Mouse (Mus musculus): ENCODE results near the gene Klhl26. TPM values are rescaled to one million over a fixed set of nuclear protein-coding genes. Genes with fewer than 3 reads are reported as not detected.

Gene Klhl26
- polyA plus RNA-seq, 1 experiment from 2014 or later = 25.6 TPM

DNA sequence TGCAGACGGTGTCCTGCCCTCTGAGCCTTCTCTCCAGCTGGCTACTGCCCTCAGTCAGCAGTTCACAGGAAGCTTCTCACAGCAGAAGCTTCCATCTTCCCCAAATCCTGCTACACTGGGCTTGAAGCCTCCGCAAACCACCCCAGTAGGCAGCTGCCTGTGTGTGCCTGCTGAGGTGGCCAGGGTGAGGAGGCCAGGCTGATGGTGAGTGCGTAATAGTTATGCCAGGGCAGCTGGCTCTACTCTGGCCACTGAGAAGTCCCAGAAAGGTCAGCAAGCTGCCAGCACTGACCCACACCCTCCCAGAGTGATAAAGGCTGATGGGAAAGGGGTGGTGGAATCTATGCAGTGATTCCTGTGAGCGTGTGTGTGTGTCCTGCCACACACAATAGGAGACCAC is 10.5 kb downstream of the Klhl26 start:
- no peak overlapping the region for H3K9ac ChIP-seq
- peaks cover 26% of the 10 kb centered on the region for H3K4me1 ChIP-seq (replicated peaks)
- no peaks in the 10 kb centered on the region for H3K27me3 ChIP-seq
- no peak for ATAC-seq (ENCODE audit: low read depth)
- no peaks in the 10 kb centered on the region for H3K9me3 ChIP-seq
- H3K36me3 ChIP-seq = 0 out of 2 replicates have a peak, but pooled peaks cover 7% of the 10 kb centered on the region
- H3K4me2 ChIP-seq = no peak overlapping the region
- no peak overlapping the region for H3K27ac ChIP-seq (replicated peaks)
- WGBS = 86% methylated on average over 4 of the region's 4 CpGs
- H3K4me3 ChIP-seq = no peak overlapping the region

DNA sequence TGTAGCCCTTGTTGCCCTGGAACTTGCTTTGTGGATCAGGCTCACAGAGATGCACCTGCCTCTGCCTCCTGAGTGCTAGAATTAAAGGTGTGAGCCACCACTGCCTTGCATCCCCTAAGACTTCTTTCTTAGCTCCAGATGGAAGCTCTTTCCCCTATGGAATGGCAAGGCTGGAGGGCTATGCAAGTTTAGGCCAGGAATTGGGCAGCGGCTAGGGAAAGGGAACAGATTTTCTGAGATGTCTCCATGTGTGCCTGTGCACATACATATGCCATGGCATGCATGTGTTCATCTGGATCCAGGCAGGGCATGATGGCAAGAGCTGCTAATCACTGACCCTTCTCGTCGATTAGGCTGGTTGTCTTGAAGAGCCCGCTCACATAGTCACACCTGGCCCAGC is 11.1 kb downstream of the Klhl26 start:
- H3K4me1 ChIP-seq (replicated peaks) = peaks cover 26% of the 10 kb centered on the region
- no peaks in the 10 kb centered on the region for H3K27me3 ChIP-seq
- H3K9me3 ChIP-seq = no peaks in the 10 kb centered on the region
- no peak for ATAC-seq (ENCODE audit: low read depth)
- no peak overlapping the region for H3K27ac ChIP-seq (replicated peaks)
- H3K4me3 ChIP-seq = no peak overlapping the region
- no peak overlapping the region for H3K4me2 ChIP-seq
- 93% methylated on average over 4 of the region's 4 CpGs for WGBS
- 0 out of 2 replicates have a peak, but pooled peaks cover 7% of the 10 kb centered on the region for H3K36me3 ChIP-seq
- no peak overlapping the region for H3K9ac ChIP-seq

DNA sequence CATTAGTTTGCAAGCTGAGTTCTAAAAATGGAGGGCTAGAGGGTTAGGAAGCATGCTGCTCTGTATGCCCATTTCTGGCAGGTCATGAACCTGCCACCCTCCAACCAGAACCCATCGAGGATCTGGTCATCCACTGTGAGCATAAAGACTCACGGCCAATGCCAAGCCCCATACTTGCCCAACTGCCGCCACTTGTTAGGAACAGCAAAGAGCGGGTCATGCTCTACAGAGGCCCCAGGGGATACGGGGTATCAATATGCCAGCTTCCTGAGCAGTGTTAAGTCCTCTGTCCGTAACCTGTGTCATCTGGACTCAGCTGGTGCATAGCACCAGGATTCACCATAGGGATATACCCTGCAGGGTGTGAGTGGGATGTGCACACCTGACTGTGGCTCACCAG is 12.6 kb downstream of the Klhl26 start:
- Histone ChIP-seq H3K9ac (no peak overlapping the region), H3K4me3 (no peak overlapping the region), H3K36me3 (0 out of 2 replicates have a peak, but pooled peaks cover 7% of the 10 kb centered on the region), H3K4me1 (replicated peaks) (peaks cover 15% of the 10 kb centered on the region), H3K9me3 (no peaks in the 10 kb centered on the region), H3K27me3 (no peaks in the 10 kb centered on the region), H3K4me2 (no peak overlapping the region), H3K27ac (replicated peaks) (no peak overlapping the region)
- 91% methylated on average over 6 of the region's 6 CpGs for WGBS
- ATAC-seq (ENCODE audit: low read depth) = no peak

DNA sequence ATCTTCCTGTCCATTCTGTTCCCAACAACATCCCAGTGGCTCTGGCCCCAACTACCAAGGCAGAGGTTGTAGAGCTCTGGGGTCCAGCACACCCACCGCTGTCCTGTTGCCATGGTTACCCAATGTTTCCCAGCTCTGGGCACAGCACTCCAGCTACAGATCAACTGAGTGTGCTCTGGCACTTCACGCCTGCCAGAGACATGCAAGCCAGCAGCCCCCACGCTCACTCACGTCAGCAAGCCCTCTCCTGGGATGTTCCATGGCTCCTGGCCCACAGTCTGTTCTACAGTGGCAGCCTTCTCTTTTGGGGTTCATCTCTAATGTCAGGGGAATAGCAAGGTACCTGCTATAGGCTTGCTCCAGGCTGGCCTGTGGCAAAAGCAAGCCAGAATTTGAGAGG is 13.5 kb downstream of the Klhl26 start:
- peaks cover 11% of the 10 kb centered on the region for H3K4me1 ChIP-seq (replicated peaks)
- WGBS = 66% methylated on average over 4 of the region's 4 CpGs
- H3K4me2 ChIP-seq = no peak overlapping the region
- no peak overlapping the region for H3K4me3 ChIP-seq
- no peak overlapping the region for H3K27ac ChIP-seq (replicated peaks)
- 0 out of 2 replicates have a peak, but pooled peaks cover 7% of the 10 kb centered on the region for H3K36me3 ChIP-seq
- no peak overlapping the region for H3K9ac ChIP-seq
- H3K27me3 ChIP-seq = no peaks in the 10 kb centered on the region
- no peaks in the 10 kb centered on the region for H3K9me3 ChIP-seq
- no peak for ATAC-seq (ENCODE audit: low read depth)

DNA sequence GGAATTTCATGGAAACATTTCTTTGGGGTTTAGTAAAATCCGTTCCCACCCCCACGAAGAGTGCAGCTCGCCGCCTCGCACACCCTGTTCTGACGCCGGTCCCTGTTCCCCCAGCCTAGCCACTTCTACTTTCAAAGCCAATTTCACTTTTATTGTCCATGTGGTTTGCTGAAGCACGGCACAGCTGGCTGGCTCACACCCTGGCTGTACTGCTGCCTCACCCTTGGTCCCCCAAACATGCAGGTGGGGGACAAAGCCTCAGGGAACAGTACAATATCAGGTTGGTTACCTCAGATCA is 14.3 kb downstream of the Klhl26 start:
- H3K36me3 ChIP-seq = 0 out of 2 replicates have a peak, but pooled peaks cover 7% of the 10 kb centered on the region
- H3K4me2 ChIP-seq = no peak overlapping the region
- no peaks in the 10 kb centered on the region for H3K27me3 ChIP-seq
- 80% methylated on average over 8 of the region's 8 CpGs for WGBS
- H3K4me1 ChIP-seq (replicated peaks) = peaks cover 11% of the 10 kb centered on the region
- H3K9ac ChIP-seq = no peak overlapping the region
- H3K9me3 ChIP-seq = no peaks in the 10 kb centered on the region
- H3K4me3 ChIP-seq = no peak overlapping the region
- no peak for ATAC-seq (ENCODE audit: low read depth)
- no peak overlapping the region for H3K27ac ChIP-seq (replicated peaks)

DNA sequence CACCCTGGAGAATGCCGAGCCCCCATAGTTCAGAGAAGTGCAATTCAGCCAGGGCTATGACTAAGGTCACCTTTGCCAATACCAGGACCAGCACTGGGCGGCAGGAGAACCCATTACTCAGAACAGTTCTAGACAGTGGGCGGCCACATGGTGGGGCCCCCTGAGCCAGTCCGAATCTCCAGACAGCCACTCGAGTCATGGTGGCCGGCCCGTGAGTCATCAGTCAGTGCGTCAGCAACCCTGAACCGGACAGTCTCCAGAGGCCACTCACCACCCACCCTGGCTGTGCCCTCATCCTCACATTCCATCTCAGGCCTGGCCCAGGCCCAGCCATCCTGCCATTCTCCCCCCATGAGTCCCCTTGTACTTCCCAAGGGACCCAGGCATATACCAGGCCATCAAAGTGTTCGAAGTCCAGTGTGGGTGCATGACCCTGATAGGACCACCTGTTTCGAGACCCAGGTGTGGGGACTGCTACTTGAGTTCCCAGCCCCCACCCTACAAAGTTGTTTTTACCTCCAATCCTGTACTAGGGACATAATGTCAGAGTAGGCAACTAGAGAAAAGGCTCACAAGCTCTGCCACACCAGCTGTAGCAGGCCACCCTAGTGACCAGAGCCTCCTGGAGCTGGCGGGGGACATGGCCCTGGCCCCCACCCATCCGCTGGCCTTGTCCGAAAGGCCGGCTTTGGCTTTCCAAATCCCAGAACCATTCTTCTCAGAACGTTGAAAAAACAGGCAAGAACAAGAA is 14.8 kb downstream of the Klhl26 start:
- ATAC-seq (ENCODE audit: low read depth) = no peak
- Histone ChIP-seq H3K9me3 (no peaks in the 10 kb centered on the region), H3K9ac (no peak overlapping the region), H3K27ac (replicated peaks) (no peak overlapping the region), H3K36me3 (0 out of 2 replicates have a peak, but pooled peaks cover 7% of the 10 kb centered on the region), H3K4me2 (no peak overlapping the region), H3K4me3 (no peak overlapping the region), H3K27me3 (no peaks in the 10 kb centered on the region), H3K4me1 (replicated peaks) (peaks cover 6% of the 10 kb centered on the region)
- 92% methylated on average over 16 of the region's 16 CpGs for WGBS

DNA sequence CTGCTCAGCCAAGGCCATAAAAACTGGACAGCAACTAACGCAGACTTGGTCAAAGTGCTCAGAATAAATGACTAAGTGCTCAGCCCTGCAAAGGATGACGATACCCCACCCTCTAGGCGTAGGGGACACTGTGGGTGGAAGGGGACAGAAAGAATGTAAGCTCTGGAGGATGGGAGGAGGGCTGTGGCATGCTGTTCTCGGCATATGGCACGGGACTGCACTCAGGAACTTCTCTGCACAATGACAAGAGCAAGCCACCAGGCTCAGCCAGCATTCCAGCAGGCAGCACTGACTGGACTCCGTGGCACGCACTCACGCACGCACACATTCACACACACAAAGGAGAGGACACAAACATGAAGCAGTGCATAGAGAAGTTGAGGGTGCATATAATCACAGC is 16.2 kb downstream of the Klhl26 start:
- ATAC-seq (ENCODE audit: low read depth) = no peak

DNA sequence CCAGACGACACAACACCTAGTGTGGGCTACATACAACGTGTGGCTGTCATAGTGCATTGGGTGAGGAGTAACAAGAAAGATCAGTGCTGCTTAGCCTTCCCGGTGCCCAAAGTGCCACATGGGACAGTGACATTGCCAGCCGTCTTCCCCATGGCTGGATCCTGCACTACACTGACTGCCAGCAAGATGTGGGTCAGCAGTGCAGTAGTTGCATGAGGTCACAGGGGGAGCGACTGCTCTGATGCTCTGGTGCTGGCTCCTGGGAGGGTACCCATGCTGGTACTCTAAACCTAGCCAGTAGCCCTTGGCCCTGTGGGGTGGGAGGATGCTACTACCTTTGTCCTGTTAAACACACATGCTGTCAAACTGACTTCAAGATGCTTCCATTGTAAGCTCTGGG is 16.6 kb downstream of the Klhl26 start:
- H3K27ac ChIP-seq (replicated peaks) = no peak overlapping the region
- 89% methylated on average over 5 of the region's 5 CpGs for WGBS
- H3K4me1 ChIP-seq (replicated peaks) = peaks cover 6% of the 10 kb centered on the region; the same call in 1 of the 2 replicates
- H3K27me3 ChIP-seq = no peaks in the 10 kb centered on the region
- no peaks in the 10 kb centered on the region for H3K36me3 ChIP-seq
- H3K4me2 ChIP-seq = no peak overlapping the region
- H3K9me3 ChIP-seq = no peaks in the 10 kb centered on the region
- ATAC-seq (ENCODE audit: low read depth) = no peak
- H3K9ac ChIP-seq = no peak overlapping the region
- no peak overlapping the region for H3K4me3 ChIP-seq

More for the DNA sequence above, 16.2 kb downstream of the Klhl26 start:
- Histone ChIP-seq H3K27ac (replicated peaks) (no peak overlapping the region), H3K4me3 (no peak overlapping the region), H3K36me3 (0 out of 2 replicates have a peak, but pooled peaks cover 1% of the 10 kb centered on the region), H3K9me3 (no peaks in the 10 kb centered on the region), H3K4me2 (no peak overlapping the region), H3K9ac (no peak overlapping the region), H3K4me1 (replicated peaks) (peaks cover 6% of the 10 kb centered on the region; the same call in 1 of the 2 replicates), H3K27me3 (no peaks in the 10 kb centered on the region)
- WGBS = 80% methylated on average over 9 of the region's 9 CpGs

DNA sequence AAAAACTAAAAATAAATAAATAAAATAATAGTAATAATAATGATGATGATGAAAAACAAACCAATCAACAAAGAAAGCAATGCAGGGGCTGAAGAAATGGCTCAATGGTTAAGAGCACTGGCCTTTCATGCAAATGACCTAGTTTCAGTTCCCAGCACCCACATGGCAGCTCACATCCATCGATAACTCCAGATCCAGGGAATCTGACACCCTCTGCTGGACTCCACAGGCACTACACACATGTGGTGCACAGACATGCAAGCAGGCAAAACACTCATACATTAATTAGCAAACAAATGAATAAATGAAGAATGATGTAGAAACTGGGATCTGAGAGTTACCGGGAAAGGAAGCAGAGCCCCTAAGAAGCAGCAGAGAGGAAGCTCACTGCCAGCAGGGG is 17.1 kb downstream of the Klhl26 start:
- no peaks in the 10 kb centered on the region for H3K36me3 ChIP-seq
- no peaks in the 10 kb centered on the region for H3K9me3 ChIP-seq
- no peak overlapping the region for H3K27ac ChIP-seq (replicated peaks)
- H3K4me3 ChIP-seq = no peak overlapping the region
- H3K4me1 ChIP-seq (replicated peaks) = peaks cover 6% of the 10 kb centered on the region; the same call in 1 of the 2 replicates
- ATAC-seq (ENCODE audit: low read depth) = no peak
- H3K9ac ChIP-seq = no peak overlapping the region
- no peaks in the 10 kb centered on the region for H3K27me3 ChIP-seq
- no peak overlapping the region for H3K4me2 ChIP-seq
- WGBS = 92% methylated on average over 2 of the region's 2 CpGs

DNA sequence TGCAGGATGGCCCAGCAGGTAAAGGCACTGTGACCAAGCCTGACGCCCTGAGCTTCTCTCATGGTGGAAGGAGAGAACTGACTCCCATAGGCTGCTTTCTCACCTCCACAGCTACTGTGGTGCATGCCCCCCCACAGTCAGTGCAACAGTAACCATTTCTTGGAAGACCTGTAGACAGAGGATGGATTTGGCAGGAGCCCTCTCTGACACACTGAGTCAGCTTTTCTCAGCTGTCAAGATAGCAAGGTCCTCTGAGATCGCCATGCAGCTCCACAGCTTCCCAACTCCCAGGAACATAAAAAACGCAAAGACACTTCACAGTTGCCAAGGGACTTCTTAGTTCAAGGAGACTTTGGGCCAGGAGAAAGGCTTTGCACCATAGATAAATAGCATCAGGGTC is 18.3 kb downstream of the Klhl26 start:
- WGBS = 84% methylated on average over 3 of the region's 3 CpGs
- ATAC-seq (ENCODE audit: low read depth) = no peak
- Histone ChIP-seq H3K4me3 (no peak overlapping the region), H3K4me1 (replicated peaks) (peaks cover 3% of the 10 kb centered on the region; the same call in 1 of the 2 replicates), H3K4me2 (no peak overlapping the region), H3K36me3 (no peaks in the 10 kb centered on the region), H3K27ac (replicated peaks) (no peak overlapping the region), H3K9me3 (no peaks in the 10 kb centered on the region), H3K27me3 (no peaks in the 10 kb centered on the region), H3K9ac (no peak overlapping the region)

DNA sequence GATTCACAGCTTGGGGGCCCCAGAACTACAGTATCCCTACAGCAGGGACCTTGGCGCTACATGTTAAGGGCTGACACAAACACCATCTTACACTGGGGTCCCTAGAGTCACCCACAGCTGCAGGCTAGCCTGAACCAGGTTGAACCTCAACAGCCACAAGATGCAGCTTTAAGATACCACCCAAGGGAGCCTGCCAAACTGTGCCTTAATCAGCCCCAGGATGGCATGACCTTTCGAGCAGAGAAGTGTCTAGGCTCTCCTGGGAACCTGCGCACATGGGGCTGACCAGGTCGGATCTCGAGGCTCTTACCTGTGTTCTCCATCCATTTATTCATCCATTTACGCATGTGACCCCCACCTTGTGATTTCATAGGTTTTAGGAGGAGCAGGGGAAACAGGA is 18.9 kb downstream of the Klhl26 start:
- Histone ChIP-seq H3K9me3 (no peaks in the 10 kb centered on the region), H3K27me3 (no peaks in the 10 kb centered on the region), H3K4me2 (no peak overlapping the region), H3K27ac (replicated peaks) (no peak overlapping the region), H3K4me1 (replicated peaks) (no peaks in the 10 kb centered on the region), H3K36me3 (no peaks in the 10 kb centered on the region), H3K9ac (no peak overlapping the region), H3K4me3 (no peak overlapping the region)
- 85% methylated on average over 6 of the region's 6 CpGs for WGBS
- no peak for ATAC-seq (ENCODE audit: low read depth)

DNA sequence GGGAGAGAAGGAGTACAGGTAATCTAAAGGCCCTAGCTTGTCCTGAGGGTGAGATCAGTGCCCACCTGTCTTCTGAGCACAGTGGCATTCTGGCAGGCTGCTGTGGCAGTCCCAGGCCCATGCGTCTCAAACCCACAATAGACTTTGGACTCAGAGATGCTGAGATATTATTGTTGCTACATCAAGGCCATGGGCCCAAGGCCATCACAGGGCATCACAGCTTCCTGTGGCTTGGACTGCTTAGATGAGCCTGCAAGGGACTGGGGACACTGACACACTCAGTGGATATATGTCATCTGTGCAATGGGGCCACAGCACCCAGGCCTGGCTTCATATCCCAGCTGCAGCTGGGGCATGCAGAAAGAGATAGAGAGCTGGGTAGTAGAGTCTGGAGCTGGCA is 19.8 kb downstream of the Klhl26 start:
- ATAC-seq (ENCODE audit: low read depth) = no peak
- 96% methylated on average over 1 of the region's 1 CpGs for WGBS
- Histone ChIP-seq H3K36me3 (peaks cover 9% of the 10 kb centered on the region), H3K9me3 (no peaks in the 10 kb centered on the region), H3K4me1 (replicated peaks) (no peaks in the 10 kb centered on the region), H3K4me2 (no peak overlapping the region), H3K9ac (no peak overlapping the region), H3K27ac (replicated peaks) (no peak overlapping the region), H3K4me3 (no peak overlapping the region), H3K27me3 (peaks cover 2% of the 10 kb centered on the region; the same call in 1 of the 2 replicates)

DNA sequence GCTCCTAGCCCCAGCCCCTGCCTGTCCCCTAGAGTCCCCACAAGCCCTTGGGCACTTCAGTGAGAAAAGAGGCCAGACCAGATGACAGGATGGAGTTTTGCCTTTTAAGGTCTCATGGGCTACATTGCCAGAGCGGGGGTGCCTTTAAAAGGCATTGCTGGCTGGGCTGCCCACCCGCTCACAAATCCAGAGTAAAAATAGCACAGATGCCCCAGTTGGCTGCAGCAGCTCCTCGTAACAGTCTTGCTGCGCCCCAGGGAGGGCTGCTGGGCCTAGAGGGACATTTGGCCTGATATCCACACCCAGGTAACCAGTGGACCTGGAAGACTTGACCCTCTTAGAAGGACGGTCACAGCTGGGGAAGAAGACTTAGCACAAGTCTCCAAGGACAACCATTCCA is 22.9 kb downstream of the Klhl26 start:
- H3K4me3 ChIP-seq = no peak overlapping the region
- H3K4me2 ChIP-seq = no peak overlapping the region
- H3K9me3 ChIP-seq = no peaks in the 10 kb centered on the region
- 81% methylated on average over 5 of the region's 5 CpGs for WGBS
- H3K36me3 ChIP-seq = peaks cover 34% of the 10 kb centered on the region
- no peak for ATAC-seq (ENCODE audit: low read depth)
- H3K27me3 ChIP-seq = peaks cover 4% of the 10 kb centered on the region; the same call in 1 of the 2 replicates
- H3K4me1 ChIP-seq (replicated peaks) = no peaks in the 10 kb centered on the region
- no peak overlapping the region for H3K27ac ChIP-seq (replicated peaks)
- H3K9ac ChIP-seq = peak overlapping the region; percentile 38; the same call in 1 of the 2 replicates
